In genomic region chr4:45617126-45617525, GRCm38 (mm10) we compare ENCODE assay signal across 19 mouse cellular contexts.
DNase-seq lines count a peak whose midpoint lies in the region; ATAC-seq lines count a peak whose summit lies in the region.
"Had no signal": no experiment of that assay in that cellular context is flagged by ENCODE, and none has a peak within 500 bp of the region (broad histone marks: within the 10 kb centered on the region; RNA-seq: fewer than 3 reads in every experiment).

No protein-coding gene starts in this region.

- H3K4me3 ChIP-seq in forebrain, embryonic 14.5 days (ENCODE audit: low read depth, low read length) = no peak overlapping the region
- no peak overlapping the region for H3K4me3 ChIP-seq in forebrain, embryonic 16.5 days (replicated peaks; ENCODE audit: low read length)
- H3K4me3 ChIP-seq in hindbrain, embryonic 13.5 days = no peak overlapping the region
- H3K4me3 ChIP-seq in hindbrain, embryonic 11.5 days (ENCODE audit: low read depth, low read length) = no peak overlapping the region
- no peak overlapping the region for H3K4me3 ChIP-seq in midbrain, embryonic 15.5 days
- no peak overlapping the region for H3K4me3 ChIP-seq in midbrain, embryonic 11.5 days (ENCODE audit: low read depth, low read length)
- no peak overlapping the region for H3K4me3 ChIP-seq in midbrain, embryonic 16.5 days (ENCODE audit: low read depth, low read length)
- H3K4me3 ChIP-seq: heart, embryonic 12.5 days had no signal

- 4% methylated on average over 3 of the region's 3 CpGs for WGBS in forebrain, embryonic 14.5 days
- 3% methylated on average over 3 of the region's 3 CpGs for WGBS in forebrain, embryonic 16.5 days
- WGBS in hindbrain, embryonic 13.5 days = 37% methylated on average over 3 of the region's 3 CpGs
- WGBS in hindbrain, embryonic 11.5 days = 35% methylated on average over 3 of the region's 3 CpGs
- WGBS in midbrain, embryonic 15.5 days = 22% methylated on average over 3 of the region's 3 CpGs
- 31% methylated on average over 3 of the region's 3 CpGs for whole genome bisulfite sequencing in midbrain, embryonic 11.5 days
- WGBS in midbrain, embryonic 16.5 days = 24% methylated on average over 3 of the region's 3 CpGs

- peak; percentile 50 for ATAC-seq in forebrain, embryonic 14.5 days
- ATAC-seq in forebrain, embryonic 16.5 days = no peak
- no peak for ATAC-seq in hindbrain, embryonic 13.5 days (ENCODE audit: low FRiP score)
- no peak for ATAC-seq in hindbrain, embryonic 11.5 days (ENCODE audit: low FRiP score)
- ATAC-seq in midbrain, embryonic 15.5 days (replicated peaks) = peak; percentile 69; the same call in 1 of the 2 replicates
- no peak for ATAC-seq in midbrain, embryonic 11.5 days (ENCODE audit: low FRiP score)
- ATAC-seq in midbrain, embryonic 16.5 days = peak; percentile 66
- ATAC-seq: activated CD4-positive, CD25-positive, alpha-beta regulatory T cell, adult 4 months; intestine, embryonic 16.5 days; Patski had no signal

- peak; percentile 30 for DNase-seq in forebrain, embryonic 14.5 days (ENCODE audit: low spot score)
- DNase-seq in hindbrain, embryonic 11.5 days (ENCODE audit: low spot score) = no peak
- no peak for DNase-seq in midbrain, embryonic 11.5 days (ENCODE audit: low spot score, missing footprints)
- no peak for DNase-seq in left cerebral cortex, adult 9 months (ENCODE audit: low spot score in 2 of 2)
- DNase-seq: adrenal gland, postnatal 14 days; cerebellum, adult 2 months; cerebellum, postnatal 10 days; gastrocnemius, postnatal 10 days; kidney, adult 2 months had no signal

- peaks cover 12% of the 10 kb centered on the region for H3K4me1 ChIP-seq in forebrain, embryonic 14.5 days (ENCODE audit: control insufficient read depth, insufficient read depth, low read length)
- peaks cover 7% of the 10 kb centered on the region for H3K4me1 ChIP-seq in forebrain, embryonic 16.5 days (replicated peaks; ENCODE audit: control insufficient read depth, insufficient read depth, low read length)
- peaks cover 14% of the 10 kb centered on the region for H3K4me1 ChIP-seq in hindbrain, embryonic 13.5 days (replicated peaks)
- H3K4me1 ChIP-seq in hindbrain, embryonic 11.5 days (replicated peaks; ENCODE audit: control insufficient read depth, insufficient read depth, low read length) = no peaks in the 10 kb centered on the region
- peaks cover 7% of the 10 kb centered on the region; the same call in 1 of the 2 replicates for H3K4me1 ChIP-seq in midbrain, embryonic 15.5 days
- peaks cover 3% of the 10 kb centered on the region; the same call in 1 of the 2 replicates for H3K4me1 ChIP-seq in midbrain, embryonic 11.5 days (ENCODE audit: control insufficient read depth, insufficient read depth, low read length)
- peaks cover 17% of the 10 kb centered on the region for H3K4me1 ChIP-seq in midbrain, embryonic 16.5 days (ENCODE audit: control insufficient read depth, insufficient read depth, low read length)
- H3K4me1 ChIP-seq: heart, embryonic 12.5 days had no signal

- no peaks in the 10 kb centered on the region for H3K36me3 ChIP-seq in forebrain, embryonic 14.5 days (ENCODE audit: control insufficient read depth, insufficient read depth, low read length)
- H3K36me3 ChIP-seq in forebrain, embryonic 16.5 days (ENCODE audit: control insufficient read depth, insufficient read depth) = no peaks in the 10 kb centered on the region
- no peaks in the 10 kb centered on the region for H3K36me3 ChIP-seq in hindbrain, embryonic 13.5 days
- H3K36me3 ChIP-seq in hindbrain, embryonic 11.5 days (ENCODE audit: control insufficient read depth, insufficient read depth, low read length) = no peaks in the 10 kb centered on the region
- no peaks in the 10 kb centered on the region for H3K36me3 ChIP-seq in midbrain, embryonic 15.5 days (replicated peaks)
- H3K36me3 ChIP-seq in midbrain, embryonic 11.5 days (ENCODE audit: control insufficient read depth, insufficient read depth, low read length) = no peaks in the 10 kb centered on the region
- no peaks in the 10 kb centered on the region for H3K36me3 ChIP-seq in midbrain, embryonic 16.5 days (ENCODE audit: control insufficient read depth, insufficient read depth, low read length)
- H3K36me3 ChIP-seq: heart, embryonic 12.5 days had no signal

- H3K9me3 ChIP-seq in forebrain, embryonic 14.5 days (replicated peaks; ENCODE audit: control insufficient read depth, low read length) = no peaks in the 10 kb centered on the region
- H3K9me3 ChIP-seq in forebrain, embryonic 16.5 days (ENCODE audit: control insufficient read depth, low read length) = 0 out of 2 replicates have a peak, but pooled peaks cover 2% of the 10 kb centered on the region
- H3K9me3 ChIP-seq in hindbrain, embryonic 13.5 days = no peaks in the 10 kb centered on the region
- H3K9me3 ChIP-seq in hindbrain, embryonic 11.5 days (ENCODE audit: control insufficient read depth, low read length) = no peaks in the 10 kb centered on the region
- H3K9me3 ChIP-seq in midbrain, embryonic 15.5 days = no peaks in the 10 kb centered on the region
- no peaks in the 10 kb centered on the region for H3K9me3 ChIP-seq in midbrain, embryonic 11.5 days (ENCODE audit: control insufficient read depth, low read length)
- no peaks in the 10 kb centered on the region for H3K9me3 ChIP-seq in midbrain, embryonic 16.5 days (replicated peaks; ENCODE audit: control insufficient read depth, low read length, poor library complexity, severe bottlenecking)
- H3K9me3 ChIP-seq: heart, embryonic 12.5 days had no signal

- H3K9ac ChIP-seq in forebrain, embryonic 14.5 days (ENCODE audit: low read length) = no peak overlapping the region
- H3K9ac ChIP-seq in forebrain, embryonic 16.5 days (replicated peaks; ENCODE audit: low read depth, low read length) = no peak overlapping the region
- no peak overlapping the region for H3K9ac ChIP-seq in hindbrain, embryonic 13.5 days
- no peak overlapping the region for H3K9ac ChIP-seq in hindbrain, embryonic 11.5 days (ENCODE audit: low read depth, low read length)
- H3K9ac ChIP-seq in midbrain, embryonic 15.5 days = no peak overlapping the region
- no peak overlapping the region for H3K9ac ChIP-seq in midbrain, embryonic 11.5 days (ENCODE audit: low read length)
- H3K9ac ChIP-seq in midbrain, embryonic 16.5 days (ENCODE audit: low read depth, low read length) = 0 out of 2 replicates have a peak overlapping the region, but pooled peaks have one; percentile 16
- H3K9ac ChIP-seq: heart, embryonic 12.5 days; hindbrain, embryonic 14.5 days had no signal

- no peaks in the 10 kb centered on the region for H3K27me3 ChIP-seq in forebrain, embryonic 14.5 days (replicated peaks; ENCODE audit: control insufficient read depth, insufficient read depth, low read length)
- no peaks in the 10 kb centered on the region for H3K27me3 ChIP-seq in forebrain, embryonic 16.5 days (replicated peaks; ENCODE audit: control insufficient read depth, insufficient read depth, low read length)
- H3K27me3 ChIP-seq in hindbrain, embryonic 13.5 days = no peaks in the 10 kb centered on the region
- no peaks in the 10 kb centered on the region for H3K27me3 ChIP-seq in hindbrain, embryonic 11.5 days (ENCODE audit: control insufficient read depth, insufficient read depth, low read length)
- no peaks in the 10 kb centered on the region for H3K27me3 ChIP-seq in midbrain, embryonic 15.5 days (replicated peaks)
- no peaks in the 10 kb centered on the region for H3K27me3 ChIP-seq in midbrain, embryonic 11.5 days (ENCODE audit: control insufficient read depth, insufficient read depth, low read length)
- no peaks in the 10 kb centered on the region for H3K27me3 ChIP-seq in midbrain, embryonic 16.5 days (ENCODE audit: control insufficient read depth, insufficient read depth, low read depth, low read length)
- H3K27me3 ChIP-seq: CH12.LX; heart, embryonic 12.5 days; Patski had no signal

- no peak overlapping the region for H3K27ac ChIP-seq in forebrain, embryonic 14.5 days (ENCODE audit: low read depth, low read length)
- no peak overlapping the region for H3K27ac ChIP-seq in forebrain, embryonic 16.5 days (ENCODE audit: low read length)
- H3K27ac ChIP-seq in hindbrain, embryonic 13.5 days = peak overlapping the region; percentile 13; the same call in 1 of the 2 replicates
- no peak overlapping the region for H3K27ac ChIP-seq in hindbrain, embryonic 11.5 days (ENCODE audit: low read depth, low read length)
- peak overlapping the region; percentile 35; the same call in 1 of the 2 replicates for H3K27ac ChIP-seq in midbrain, embryonic 15.5 days
- H3K27ac ChIP-seq in midbrain, embryonic 11.5 days (ENCODE audit: low read depth, low read length) = no peak overlapping the region
- H3K27ac ChIP-seq in midbrain, embryonic 16.5 days (ENCODE audit: low read length) = peak overlapping the region; percentile 60; the same call in 1 of the 2 replicates
- H3K27ac ChIP-seq: hindbrain, embryonic 14.5 days had no signal

- H3K4me2 ChIP-seq in forebrain, embryonic 14.5 days (ENCODE audit: low read length) = no peak overlapping the region
- H3K4me2 ChIP-seq in forebrain, embryonic 16.5 days (ENCODE audit: low read length) = no peak overlapping the region
- no peak overlapping the region for H3K4me2 ChIP-seq in hindbrain, embryonic 13.5 days
- no peak overlapping the region for H3K4me2 ChIP-seq in hindbrain, embryonic 11.5 days (replicated peaks; ENCODE audit: low read depth, low read length)
- no peak overlapping the region for H3K4me2 ChIP-seq in midbrain, embryonic 15.5 days
- H3K4me2 ChIP-seq in midbrain, embryonic 11.5 days = no peak overlapping the region
- no peak overlapping the region for H3K4me2 ChIP-seq in midbrain, embryonic 16.5 days (ENCODE audit: low read length)
- H3K4me2 ChIP-seq: heart, embryonic 12.5 days; hindbrain, embryonic 14.5 days had no signal

Comparison
In these comparisons a context has a peak if more than half of its experiments do, and no peak if none do; other contexts are left out.
1. ATAC-seq: peak in forebrain, embryonic 14.5 days (single experiment), midbrain, embryonic 15.5 days (single experiment) and midbrain, embryonic 16.5 days (single experiment); none in forebrain, embryonic 16.5 days (single experiment), hindbrain, embryonic 13.5 days (single experiment), hindbrain, embryonic 11.5 days (single experiment) and midbrain, embryonic 11.5 days (single experiment).
2. H3K27ac ChIP-seq: peak in hindbrain, embryonic 13.5 days (single experiment), midbrain, embryonic 15.5 days (single experiment) and midbrain, embryonic 16.5 days (single experiment); none in forebrain, embryonic 14.5 days (single experiment), forebrain, embryonic 16.5 days (single experiment), hindbrain, embryonic 11.5 days (single experiment) and midbrain, embryonic 11.5 days (single experiment).